Comparison of ENCODE assay signal across 8 mouse cellular contexts in the genomic region with DNA sequence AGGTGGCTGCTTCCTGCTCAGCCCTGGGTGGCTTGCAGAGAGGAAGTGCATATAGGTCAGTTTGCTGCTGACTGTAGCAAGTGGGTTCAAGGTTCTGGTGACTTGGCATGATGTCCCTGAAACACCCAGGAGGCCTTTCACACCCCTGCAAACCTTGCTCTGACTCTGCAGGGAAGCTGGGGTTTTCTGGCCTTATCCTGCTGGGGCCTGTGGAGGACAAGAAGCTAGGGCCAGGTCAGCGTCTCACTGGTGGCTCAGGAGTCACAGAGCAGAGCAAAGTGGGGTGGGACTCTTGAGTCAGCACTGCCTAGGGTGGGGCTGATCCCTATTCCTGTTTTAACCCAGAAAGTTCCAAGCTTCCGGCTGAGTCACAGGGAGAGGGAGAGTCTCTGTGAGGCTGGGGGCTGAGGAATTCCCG. TPM values are rescaled to one million over a fixed set of nuclear protein-coding genes. Genes with fewer than 3 reads are reported as not detected.
DNase-seq lines count a peak whose midpoint lies in the region; ATAC-seq lines count a peak whose summit lies in the region.

No protein-coding gene starts in this region.

- 63% methylated on average over 3 of the region's 3 CpGs for WGBS in limb, embryonic 10.5 days
- 76% methylated on average over 3 of the region's 3 CpGs for WGBS in forebrain, embryonic 14.5 days

- H3K4me2 ChIP-seq in forebrain, embryonic 14.5 days (ENCODE audit: low read length), result no peak overlapping the region

- H3K9me3 ChIP-seq in limb, embryonic 10.5 days (replicated peaks), result no peaks in the 10 kb centered on the region
- no peaks in the 10 kb centered on the region for H3K9me3 ChIP-seq in forebrain, embryonic 14.5 days (replicated peaks; ENCODE audit: control insufficient read depth, low read length)

- no peaks in the 10 kb centered on the region for H3K27me3 ChIP-seq in limb, embryonic 10.5 days (ENCODE audit: low read depth, poor library complexity, severe bottlenecking)
- H3K27me3 ChIP-seq in forebrain, embryonic 14.5 days (replicated peaks; ENCODE audit: control insufficient read depth, insufficient read depth, low read length), result no peaks in the 10 kb centered on the region

- no peak overlapping the region for H3K4me3 ChIP-seq in limb, embryonic 10.5 days
- H3K4me3 ChIP-seq in forebrain, embryonic 14.5 days (ENCODE audit: low read depth, low read length), result no peak overlapping the region

- no peak for ATAC-seq in forebrain, embryonic 14.5 days

- peaks cover 10% of the 10 kb centered on the region for H3K36me3 ChIP-seq in limb, embryonic 10.5 days
- 0 out of 2 replicates have a peak, but pooled peaks cover 2% of the 10 kb centered on the region for H3K36me3 ChIP-seq in forebrain, embryonic 14.5 days (ENCODE audit: control insufficient read depth, insufficient read depth, low read length)

- H3K4me1 ChIP-seq in limb, embryonic 10.5 days, result peaks cover 51% of the 10 kb centered on the region
- peaks cover 16% of the 10 kb centered on the region for H3K4me1 ChIP-seq in forebrain, embryonic 14.5 days (ENCODE audit: control insufficient read depth, insufficient read depth, low read length)

- no peak overlapping the region for H3K9ac ChIP-seq in forebrain, embryonic 14.5 days (ENCODE audit: low read length)

- peak overlapping the region; percentile 43 for H3K27ac ChIP-seq in limb, embryonic 10.5 days
- no peak overlapping the region for H3K27ac ChIP-seq in forebrain, embryonic 14.5 days (ENCODE audit: low read depth, low read length)

- DNase-seq in adrenal gland, adult (ENCODE audit: inconsistent age in 2 of 2, low spot score in 1 of 2), result peak; percentile 73 to 91
- DNase-seq in adrenal gland, postnatal 25 days, result no peak
- peak; percentile 52 to 64 for DNase-seq in urinary bladder, postnatal 36 days (ENCODE audit: low spot score in 2 of 2)
- DNase-seq in urinary bladder, postnatal 10 days (ENCODE audit: low spot score), result no peak
- DNase-seq in limb, embryonic 10.5 days (ENCODE audit: low spot score), result no peak
- no peak for DNase-seq in gastrocnemius, postnatal 10 days
- no peak for DNase-seq in frontal cortex, postnatal 36 days (ENCODE audit: low spot score in 2 of 2)
- DNase-seq in forebrain, embryonic 14.5 days (ENCODE audit: low spot score), result no peak

RNA-seq across cellular contexts. Expression of gene Sema4b, which starts 20.7 kb away (rescaled TPM):
- 68.9 and 70.0 TPM in 2 replicates for total RNA-seq in adrenal gland, postnatal 25 days (2021)
- polyA plus RNA-seq in limb, embryonic 10.5 days (2016; fragmentation: Nextera tagmentation; extraction: Ambion mirVana), result 8.1 and 9.9 TPM in 2 replicates
- 1 to 10 TPM; 2.9 to 4.2 TPM for total RNA-seq in gastrocnemius, postnatal 10 days (2021)
- polyA plus RNA-seq in forebrain, embryonic 14.5 days (2014; fragmentation: Nextera tagmentation; extraction: Ambion mirVana), result 11.6 and 12.8 TPM in 2 replicates

RNA-seq across cellular contexts. Expression of gene Cib1, which starts 25.3 kb away (rescaled TPM):
- total RNA-seq in adrenal gland, postnatal 25 days (2021), result 62.4 and 68.2 TPM in 2 replicates
- polyA plus RNA-seq in limb, embryonic 10.5 days (2016; fragmentation: Nextera tagmentation; extraction: Ambion mirVana), result 68.6 and 75.3 TPM in 2 replicates
- 10 to 100 TPM; 10.7 to 12.5 TPM for total RNA-seq in gastrocnemius, postnatal 10 days (2021)
- 32.7 and 38.5 TPM in 2 replicates for polyA plus RNA-seq in forebrain, embryonic 14.5 days (2014; fragmentation: Nextera tagmentation; extraction: Ambion mirVana)

RNA-seq across cellular contexts. Expression of gene Gdpgp1, which starts 25.3 kb away (rescaled TPM):
- 5.6 and 6.0 TPM in 2 replicates for total RNA-seq in adrenal gland, postnatal 25 days (2021)
- polyA plus RNA-seq in limb, embryonic 10.5 days (2016; fragmentation: Nextera tagmentation; extraction: Ambion mirVana), result 7.2 and 7.5 TPM in 2 replicates
- total RNA-seq in gastrocnemius, postnatal 10 days (2021), result 1 to 10 TPM; 1.8 to 2.1 TPM
- polyA plus RNA-seq in forebrain, embryonic 14.5 days (2014; fragmentation: Nextera tagmentation; extraction: Ambion mirVana), result 2.1 and 2.7 TPM in 2 replicates

RNA-seq across cellular contexts. Expression of gene Ttll13, which starts 38.9 kb away (rescaled TPM):
- 0.57 and 2.1 TPM in 2 replicates for total RNA-seq in adrenal gland, postnatal 25 days (2021)
- 0.50 and 0.61 TPM in 2 replicates for polyA plus RNA-seq in limb, embryonic 10.5 days (2016; fragmentation: Nextera tagmentation; extraction: Ambion mirVana)
- under 1 TPM; 0.14 to 0.20 TPM for total RNA-seq in gastrocnemius, postnatal 10 days (2021)
- 0.87 and 1.2 TPM in 2 replicates for polyA plus RNA-seq in forebrain, embryonic 14.5 days (2014; fragmentation: Nextera tagmentation; extraction: Ambion mirVana)

RNA-seq across cellular contexts. Expression of gene Ngrn, which starts 53.7 kb away (rescaled TPM):
- 50.3 and 64.1 TPM in 2 replicates for total RNA-seq in adrenal gland, postnatal 25 days (2021)
- polyA plus RNA-seq in limb, embryonic 10.5 days (2016; fragmentation: Nextera tagmentation; extraction: Ambion mirVana), result 42.5 and 45.7 TPM in 2 replicates
- 10 to 100 TPM; 20.2 to 20.3 TPM for total RNA-seq in gastrocnemius, postnatal 10 days (2021)
- polyA plus RNA-seq in forebrain, embryonic 14.5 days (2014; fragmentation: Nextera tagmentation; extraction: Ambion mirVana), result 71.2 and 71.8 TPM in 2 replicates

Comparison
In these comparisons a context has a peak if more than half of its experiments do, and no peak if none do; other contexts are left out.
1. DNase-seq: peak in adrenal gland, adult (2 of 2) and urinary bladder, postnatal 36 days (2 of 2); none in adrenal gland, postnatal 25 days (single experiment), urinary bladder, postnatal 10 days (single experiment), limb, embryonic 10.5 days (single experiment), gastrocnemius, postnatal 10 days (single experiment), frontal cortex, postnatal 36 days (0 of 2) and forebrain, embryonic 14.5 days (single experiment).
2. RNA of gene Sema4b, which starts 20.7 kb away (total RNA-seq): 68.9 to 70.0 TPM in adrenal gland, postnatal 25 days; 2.9 to 4.2 TPM in gastrocnemius, postnatal 10 days; every median in the first group is over 10 times any median in the second.